ENCODE assay signal across 8 mouse cellular contexts in the genomic region with DNA sequence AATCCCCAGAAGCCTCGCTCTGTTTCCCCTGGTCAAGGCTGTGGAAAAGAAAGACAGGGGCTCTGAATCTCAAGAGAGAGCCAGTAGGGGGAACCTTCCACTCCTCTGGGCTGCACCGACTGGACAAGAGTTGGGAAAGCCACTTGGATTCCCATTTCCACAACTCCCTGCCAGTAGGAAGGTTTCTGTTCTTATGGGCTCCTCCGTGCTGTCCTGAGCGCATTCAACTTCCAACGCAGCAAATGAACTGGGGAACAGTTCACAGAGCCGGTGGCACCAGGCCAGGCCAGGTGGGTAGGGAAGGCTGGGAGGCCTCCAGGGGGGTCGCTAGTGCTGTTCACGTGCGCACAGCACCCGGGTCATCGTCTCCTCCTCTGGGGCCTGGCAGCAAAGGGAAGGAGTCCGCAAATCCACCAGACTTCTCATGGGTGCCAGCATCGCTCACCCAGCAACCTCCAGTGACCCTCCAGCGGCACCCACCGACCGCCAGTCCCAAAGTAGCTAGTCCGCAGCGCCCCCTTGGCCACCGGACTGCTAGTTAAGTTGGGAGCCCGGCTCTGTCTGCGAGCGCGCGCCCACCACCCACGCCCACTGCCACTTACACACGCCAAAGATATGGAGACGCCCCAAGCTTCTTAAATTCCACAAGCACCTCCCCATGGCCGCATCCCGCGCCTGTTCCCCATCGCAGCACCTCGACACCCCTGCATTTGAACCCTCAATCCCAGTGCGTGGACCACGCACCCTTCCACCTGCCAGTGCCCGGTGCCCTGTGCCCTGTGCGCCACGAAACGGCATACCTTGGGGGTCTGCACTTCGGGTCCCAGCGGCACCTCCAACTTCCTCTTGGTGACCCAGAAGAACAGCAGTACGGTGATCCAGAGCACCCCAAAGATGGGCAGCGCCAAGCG. TPM values are rescaled to one million over a fixed set of nuclear protein-coding genes. Genes with fewer than 3 reads are reported as not detected.
DNase-seq lines count a peak whose midpoint lies in the region; ATAC-seq and TF ChIP-seq lines count a peak whose summit lies in the region.

No protein-coding gene starts in this region.

- no peak for TF ChIP-seq EP300 in stomach, postnatal 0 days (optimal IDR thresholded peaks at IDR 0.05)

- peaks cover 7% of the 10 kb centered on the region for H3K4me1 ChIP-seq in lung, embryonic 16.5 days (replicated peaks; ENCODE audit: control insufficient read depth, insufficient read depth, low read length)
- H3K4me1 ChIP-seq in cortical plate, adult 2 months (ENCODE audit: control insufficient read depth, insufficient read depth, low read length) = peaks cover 3% of the 10 kb centered on the region; the same call in 1 of the 2 replicates
- H3K4me1 ChIP-seq in heart, embryonic 15.5 days (replicated peaks) = peaks cover 17% of the 10 kb centered on the region
- peaks cover 7% of the 10 kb centered on the region; the same call in 1 of the 2 replicates for H3K4me1 ChIP-seq in midbrain, embryonic 11.5 days (ENCODE audit: control insufficient read depth, insufficient read depth, low read length)
- no peaks in the 10 kb centered on the region for H3K4me1 ChIP-seq in stomach, postnatal 0 days (replicated peaks; ENCODE audit: control insufficient read depth, insufficient read depth)

- no peak for ATAC-seq in lung, embryonic 16.5 days (ENCODE audit: low read depth)
- ATAC-seq in heart, embryonic 15.5 days (replicated peaks; ENCODE audit: insufficient number of reproducible peaks, insufficient read depth, low FRiP score, low read depth) = no peak
- ATAC-seq in midbrain, embryonic 11.5 days (ENCODE audit: low FRiP score) = peak; percentile 57
- ATAC-seq in stomach, postnatal 0 days (ENCODE audit: low FRiP score, low TSS enrichment) = peak; percentile 10; the same call in 1 of the 2 replicates

- WGBS in lung, embryonic 16.5 days = 3% methylated on average over 43 of the region's 43 CpGs
- 2% methylated on average over 43 of the region's 43 CpGs for WGBS in heart, embryonic 15.5 days
- under 1% methylated on average over 43 of the region's 43 CpGs for WGBS in midbrain, embryonic 11.5 days
- WGBS in stomach, postnatal 0 days = 3% methylated on average over 43 of the region's 43 CpGs

- H3K36me3 ChIP-seq in lung, embryonic 16.5 days (ENCODE audit: control insufficient read depth, insufficient read depth, low read length) = no peaks in the 10 kb centered on the region
- H3K36me3 ChIP-seq in heart, embryonic 15.5 days = no peaks in the 10 kb centered on the region
- H3K36me3 ChIP-seq in midbrain, embryonic 11.5 days (ENCODE audit: control insufficient read depth, insufficient read depth, low read length) = no peaks in the 10 kb centered on the region
- H3K36me3 ChIP-seq in stomach, postnatal 0 days (ENCODE audit: control insufficient read depth, insufficient read depth, low read length) = no peaks in the 10 kb centered on the region

- H3K27me3 ChIP-seq in lung, embryonic 16.5 days (ENCODE audit: control insufficient read depth, insufficient read depth, low read depth, low read length) = peaks cover 40% of the 10 kb centered on the region
- peaks cover 60% of the 10 kb centered on the region for H3K27me3 ChIP-seq in heart, embryonic 15.5 days
- peaks cover 21% of the 10 kb centered on the region for H3K27me3 ChIP-seq in midbrain, embryonic 11.5 days (ENCODE audit: control insufficient read depth, insufficient read depth, low read length)
- H3K27me3 ChIP-seq in stomach, postnatal 0 days (ENCODE audit: control insufficient read depth, insufficient read depth, low read length) = peaks cover 6% of the 10 kb centered on the region; the same call in 1 of the 2 replicates

- H3K9me3 ChIP-seq in lung, embryonic 16.5 days (ENCODE audit: control insufficient read depth, low read length) = no peaks in the 10 kb centered on the region
- H3K9me3 ChIP-seq in heart, embryonic 15.5 days (replicated peaks) = no peaks in the 10 kb centered on the region
- H3K9me3 ChIP-seq in midbrain, embryonic 11.5 days (ENCODE audit: control insufficient read depth, low read length) = peaks cover 2% of the 10 kb centered on the region; the same call in 1 of the 2 replicates
- no peaks in the 10 kb centered on the region for H3K9me3 ChIP-seq in stomach, postnatal 0 days (ENCODE audit: control insufficient read depth, low read length)

- no peak for TF ChIP-seq CTCF in cortical plate, adult 2 months (IDR thresholded peaks at IDR 0.05; ENCODE audit: extremely low read depth, insufficient read depth, low read length)
- TF ChIP-seq CTCF in stomach, postnatal 0 days (IDR thresholded peaks at IDR 0.05; ENCODE audit: low read depth) = no peak

- TF ChIP-seq POLR2A in cortical plate, adult 2 months (IDR thresholded peaks at IDR 0.05; ENCODE audit: extremely low read depth, insufficient read depth, low read length) = no peak

- no peak for DNase-seq in lung, postnatal 36 days
- peak; percentile 80 to 87 for DNase-seq in kidney, postnatal 36 days
- peak; percentile 91 for DNase-seq in midbrain, embryonic 11.5 days (ENCODE audit: low spot score, missing footprints)
- peak; percentile 16 for DNase-seq in stomach, postnatal 0 days (ENCODE audit: low spot score)
- DNase-seq in thymus, adult 18-20 months = no peak

- peak overlapping the region; percentile 56 for H3K4me3 ChIP-seq in lung, embryonic 16.5 days (ENCODE audit: low read length)
- peak overlapping the region; percentile 60 for H3K4me3 ChIP-seq in cortical plate, adult 2 months (ENCODE audit: insufficient read depth, low read length)
- peak overlapping the region; percentile 60 for H3K4me3 ChIP-seq in heart, embryonic 15.5 days
- H3K4me3 ChIP-seq in midbrain, embryonic 11.5 days (ENCODE audit: low read depth, low read length) = peak overlapping the region; percentile 51
- peak overlapping the region; percentile 51 for H3K4me3 ChIP-seq in stomach, postnatal 0 days (ENCODE audit: low read depth, low read length)

- no peak overlapping the region for H3K27ac ChIP-seq in lung, embryonic 16.5 days (ENCODE audit: low read length)
- peak overlapping the region; percentile 18; the same call in 1 of the 2 replicates for H3K27ac ChIP-seq in cortical plate, adult 2 months (ENCODE audit: insufficient read depth, low read length)
- H3K27ac ChIP-seq in heart, embryonic 15.5 days = no peak overlapping the region
- H3K27ac ChIP-seq in midbrain, embryonic 11.5 days (ENCODE audit: low read depth, low read length) = no peak overlapping the region
- H3K27ac ChIP-seq in stomach, postnatal 0 days (replicated peaks) = no peak overlapping the region

- H3K9ac ChIP-seq in lung, embryonic 16.5 days (ENCODE audit: low read length) = no peak overlapping the region
- H3K9ac ChIP-seq in heart, embryonic 15.5 days = 0 out of 2 replicates have a peak overlapping the region, but pooled peaks have one; percentile 19
- H3K9ac ChIP-seq in midbrain, embryonic 11.5 days (ENCODE audit: low read length) = peak overlapping the region; percentile 70
- no peak overlapping the region for H3K9ac ChIP-seq in stomach, postnatal 0 days (ENCODE audit: low read length)

- peak overlapping the region; percentile 93 for H3K4me2 ChIP-seq in lung, embryonic 16.5 days (ENCODE audit: low read depth, low read length)
- peak overlapping the region; percentile 98 for H3K4me2 ChIP-seq in heart, embryonic 15.5 days
- peak overlapping the region; percentile 92 for H3K4me2 ChIP-seq in midbrain, embryonic 11.5 days
- peak overlapping the region; percentile 82 for H3K4me2 ChIP-seq in stomach, postnatal 0 days (replicated peaks; ENCODE audit: low read depth)

RNA-seq across cellular contexts. Expression of gene Galnt14, which starts 0.9 kb away (rescaled TPM):
- polyA plus RNA-seq in lung, embryonic 16.5 days (2015; fragmentation: Nextera tagmentation; extraction: Ambion mirVana) = 0.10 and 0.33 TPM in 2 replicates
- polyA plus RNA-seq in cortical plate, adult 2 months (2012; rRNA removed) = 21.5 and 23.7 TPM in 2 replicates
- 0.53 and 0.63 TPM in 2 replicates for polyA plus RNA-seq in heart, embryonic 15.5 days (2015; fragmentation: Nextera tagmentation; extraction: Ambion mirVana)
- polyA plus RNA-seq in midbrain, embryonic 11.5 days (2014; fragmentation: Nextera tagmentation; extraction: Ambion mirVana) = 4.2 and 4.7 TPM in 2 replicates
- polyA plus RNA-seq in stomach, postnatal 0 days (2015; fragmentation: Nextera tagmentation; extraction: Ambion mirVana) = 0.07 and 0.15 TPM in 2 replicates

Comparison
In these comparisons a context has a peak if more than half of its experiments do, and no peak if none do; other contexts are left out.
1. ATAC-seq: peak in midbrain, embryonic 11.5 days (single experiment) and stomach, postnatal 0 days (single experiment); none in lung, embryonic 16.5 days (single experiment) and heart, embryonic 15.5 days (single experiment).
2. H3K9ac ChIP-seq: peak in heart, embryonic 15.5 days (single experiment) and midbrain, embryonic 11.5 days (single experiment); none in lung, embryonic 16.5 days (single experiment) and stomach, postnatal 0 days (single experiment).
3. DNase-seq: peak in kidney, postnatal 36 days (2 of 2), midbrain, embryonic 11.5 days (single experiment) and stomach, postnatal 0 days (single experiment); none in lung, postnatal 36 days (single experiment) and thymus, adult 18-20 months (0 of 2).
4. Peak in every context shown above with its lines, with median percentiles within 50 percentile points of each other: H3K4me2 ChIP-seq and H3K4me3 ChIP-seq.